Mouse (Mus musculus) heart, embryonic 10.5 days (tissue): ENCODE measurements around the gene Myoz1. TPM values are rescaled to one million over a fixed set of nuclear protein-coding genes. Genes with fewer than 3 reads are reported as not detected.

Experiments used
- DNase-seq: peaks from one replicate; pipeline ENCODE4 v3.0.0-alpha.2; 2017; ENCODE audit warnings: low spot score
- H3K27ac ChIP-seq: fragments of 300-500 bp; sonication (generic); 2 replicates; pipeline ENCODE4 v1.5.1; 2016; ENCODE audit warnings: mild to moderate bottlenecking
- H3K27me3 ChIP-seq: fragments of 300-500 bp; sonication (generic); 2 replicates; pipeline ENCODE4 v1.6.1; 2016; ENCODE audit warnings: mild to moderate bottlenecking; ENCODE audit not compliant: poor library complexity, insufficient read depth, severe bottlenecking
- H3K36me3 ChIP-seq: fragments of 300-500 bp; sonication (generic); 2 replicates; pipeline ENCODE4 v1.6.1; 2016; ENCODE audit warnings: mild to moderate bottlenecking, moderate library complexity
- H3K4me1 ChIP-seq: fragments of 300-500 bp; sonication (generic); 2 replicates; pipeline ENCODE4 v1.6.1; 2016; ENCODE audit warnings: mild to moderate bottlenecking
- H3K4me3 ChIP-seq: fragments of 300-500 bp; sonication (generic); 2 replicates; pipeline ENCODE4 v1.5.1; 2016; ENCODE audit warnings: mild to moderate bottlenecking, moderate library complexity
- H3K9me3 ChIP-seq: fragments of 300-500 bp; sonication (generic); 2 replicates; pipeline ENCODE4 v1.6.1; 2016; ENCODE audit warnings: mild to moderate bottlenecking, moderate library complexity
- WGBS: fragments of 180-500 bp; shearing (Covaris S2); methylation state at CpG from one replicate; pipeline ENCODE4 v1.1.7; 2016; 5-methylcytosine and 5-hydroxymethylcytosine counted together
- polyA plus RNA-seq: library from polyadenylated mRNA; unstranded; fragments of >200 nt; fragmentation: Nextera tagmentation; extraction: Ambion mirVana; gene quantifications from 2 replicates; pipeline ENCODE4 v1.2.1, GENCODE M21; 2016

Gene Myoz1
- polyA plus RNA-seq, 1 experiment from 2014 or later, result 22.8 TPM

DNA sequence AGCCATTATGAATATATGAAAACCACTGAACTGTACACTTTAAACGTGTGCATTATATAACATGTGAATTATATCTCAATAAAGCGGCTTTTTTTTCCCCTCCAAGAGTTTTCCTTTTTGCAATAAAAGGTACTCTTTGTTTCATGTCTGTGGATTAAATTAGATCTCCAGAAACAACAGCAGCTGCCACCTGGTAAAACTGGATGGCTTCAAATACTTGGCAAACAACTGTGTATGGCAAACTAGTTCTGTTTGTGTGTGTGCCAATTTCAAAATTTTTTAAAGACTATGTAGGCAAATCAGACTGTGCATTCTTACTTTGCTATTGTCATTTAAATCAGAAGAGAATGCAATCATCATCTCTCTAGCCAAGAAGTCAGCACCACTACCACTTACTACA lies 34.4 kb downstream of the Myoz1 start:
- WGBS, result 85% methylated on average over 2 of the region's 2 CpGs
- peaks cover 9% of the 10 kb centered on the region for H3K4me1 ChIP-seq

DNA sequence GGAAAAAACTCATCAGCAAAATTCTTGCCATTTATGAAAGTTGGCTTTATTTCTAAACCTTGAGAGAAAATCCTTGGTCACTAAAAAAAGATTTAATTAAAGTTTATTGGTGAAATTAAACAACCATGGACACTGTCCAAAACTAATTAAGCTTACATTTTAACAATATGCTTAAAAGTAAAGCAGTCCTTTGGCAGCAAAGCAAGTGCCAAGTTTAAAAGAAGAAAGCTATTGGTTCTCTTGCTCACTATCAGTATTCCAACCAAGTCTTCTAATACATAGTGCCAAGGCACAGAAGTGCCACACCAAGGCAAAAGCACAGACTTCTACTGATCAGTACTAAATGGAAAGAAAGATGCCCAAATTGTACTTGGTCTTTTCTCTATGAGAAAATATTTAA lies 37.2 kb downstream of the Myoz1 start:
- no peaks in the 10 kb centered on the region for H3K27me3 ChIP-seq
- no peak for DNase-seq
- H3K4me1 ChIP-seq, result peaks cover 14% of the 10 kb centered on the region
- no peak overlapping the region for H3K4me3 ChIP-seq
- H3K36me3 ChIP-seq, result no peaks in the 10 kb centered on the region
- H3K27ac ChIP-seq, result no peak overlapping the region
- no peaks in the 10 kb centered on the region for H3K9me3 ChIP-seq

More for the DNA sequence above, 34.4 kb downstream of the Myoz1 start:
- Histone ChIP-seq H3K9me3 (no peaks in the 10 kb centered on the region), H3K4me3 (no peak overlapping the region), H3K27ac (no peak overlapping the region), H3K27me3 (no peaks in the 10 kb centered on the region), H3K36me3 (no peaks in the 10 kb centered on the region)
- no peak for DNase-seq

DNA sequence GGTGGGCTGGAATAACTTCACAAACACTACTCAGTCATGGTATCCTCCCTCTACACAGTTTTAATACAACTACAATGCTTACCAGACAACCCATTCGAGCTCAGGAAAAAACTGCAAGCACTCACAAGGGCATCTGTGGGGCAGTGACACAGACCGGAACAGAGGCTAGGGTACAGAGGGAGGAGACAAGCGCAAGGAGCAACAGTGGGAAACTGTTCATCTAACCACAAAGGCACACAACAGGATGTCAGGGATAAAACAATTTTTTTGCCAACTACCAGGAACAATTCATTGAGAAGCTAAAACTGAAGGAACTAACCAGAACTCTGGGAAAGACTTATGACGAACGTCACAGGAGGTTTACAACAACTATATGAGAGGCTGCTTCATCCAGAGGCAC lies 38.1 kb downstream of the Myoz1 start:
- Histone ChIP-seq H3K9me3 (no peaks in the 10 kb centered on the region), H3K27me3 (no peaks in the 10 kb centered on the region), H3K4me3 (no peak overlapping the region), H3K36me3 (no peaks in the 10 kb centered on the region), H3K4me1 (peaks cover 14% of the 10 kb centered on the region), H3K27ac (no peak overlapping the region)
- WGBS, result 68% methylated on average over 5 of the region's 5 CpGs
- DNase-seq, result no peak

DNA sequence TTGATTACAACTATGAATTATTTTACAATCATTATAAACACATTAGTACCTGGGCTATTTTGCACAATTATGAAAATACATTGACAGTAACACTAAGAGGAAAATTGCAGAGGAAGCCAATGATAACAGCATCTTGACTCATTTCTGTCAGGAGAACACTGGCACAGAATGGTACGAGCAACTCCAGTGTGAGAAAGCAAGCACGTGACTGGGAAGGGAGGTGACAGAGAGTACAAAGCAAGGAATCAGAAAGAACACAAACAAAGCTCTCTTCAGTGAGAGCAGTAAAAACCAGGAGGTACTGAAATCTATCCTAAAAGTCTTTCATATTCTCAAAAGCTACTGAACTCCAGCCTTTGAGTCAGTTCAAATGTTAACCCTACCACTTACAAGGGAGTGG lies 39.9 kb downstream of the Myoz1 start:
- peak overlapping the region; percentile 23; the same call in 1 of the 2 replicates for H3K27ac ChIP-seq
- WGBS, result 35% methylated on average over 2 of the region's 2 CpGs
- no peaks in the 10 kb centered on the region for H3K36me3 ChIP-seq

DNA sequence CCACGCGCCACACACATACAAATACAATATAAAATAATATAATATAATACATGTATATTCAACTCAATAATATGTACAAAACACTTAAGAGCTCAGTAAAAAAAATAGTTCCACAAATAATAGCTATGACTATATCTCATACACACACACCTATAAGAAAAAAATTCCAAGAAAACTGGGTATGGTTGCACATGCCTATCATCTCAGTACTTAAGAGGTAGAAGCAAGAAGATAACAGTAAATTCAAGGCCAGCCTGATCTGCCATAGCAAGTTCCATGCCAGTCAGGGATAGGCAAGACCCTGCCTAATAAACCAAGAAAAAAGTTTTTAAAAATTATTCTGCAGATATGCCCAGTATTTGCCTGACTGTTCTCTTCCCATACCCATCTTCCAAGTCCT lies 41.3 kb downstream of the Myoz1 start:
- H3K27me3 ChIP-seq, result no peaks in the 10 kb centered on the region
- H3K4me1 ChIP-seq, result peaks cover 18% of the 10 kb centered on the region
- 99% methylated on average over 2 of the region's 2 CpGs for WGBS
- H3K27ac ChIP-seq, result no peak overlapping the region
- H3K4me3 ChIP-seq, result no peak overlapping the region
- no peak for DNase-seq
- H3K36me3 ChIP-seq, result no peaks in the 10 kb centered on the region
- no peaks in the 10 kb centered on the region for H3K9me3 ChIP-seq

More for the DNA sequence above, 39.9 kb downstream of the Myoz1 start:
- no peak for DNase-seq
- Histone ChIP-seq H3K4me1 (peaks cover 14% of the 10 kb centered on the region), H3K9me3 (no peaks in the 10 kb centered on the region), H3K4me3 (no peak overlapping the region), H3K27me3 (no peaks in the 10 kb centered on the region)

GRCm38 (mm10) chr14:20612820-20613219 lies 43.5 kb downstream of the Myoz1 start:
- WGBS, result 82% methylated on average over 1 of the region's 1 CpGs
- H3K36me3 ChIP-seq, result no peaks in the 10 kb centered on the region
- H3K9me3 ChIP-seq, result no peaks in the 10 kb centered on the region
- no peak overlapping the region for H3K27ac ChIP-seq
- no peak overlapping the region for H3K4me3 ChIP-seq
- no peaks in the 10 kb centered on the region for H3K27me3 ChIP-seq
- peaks cover 16% of the 10 kb centered on the region for H3K4me1 ChIP-seq
- no peak for DNase-seq

DNA sequence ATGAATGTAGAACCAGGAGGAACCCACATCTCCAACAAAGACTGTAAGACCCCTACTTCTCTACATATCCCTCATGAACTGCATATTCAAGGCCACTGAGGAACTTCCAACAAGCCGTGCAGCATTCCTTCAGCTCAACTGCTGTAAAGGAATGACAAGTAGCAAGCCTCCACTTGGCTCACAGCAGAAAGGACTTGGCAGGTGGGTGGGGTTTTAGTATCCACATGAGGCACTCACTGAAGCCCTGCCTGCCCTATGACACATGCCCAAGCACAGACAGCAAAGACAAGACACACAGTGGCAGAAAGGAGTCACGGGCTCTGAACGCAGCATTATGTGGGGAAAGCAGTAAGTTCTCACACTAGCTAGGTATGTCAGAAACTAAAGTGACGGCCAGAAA lies 46.2 kb downstream of the Myoz1 start:
- Histone ChIP-seq H3K4me3 (no peak overlapping the region), H3K36me3 (peaks cover 11% of the 10 kb centered on the region), H3K27ac (peak overlapping the region; percentile 43), H3K4me1 (peaks cover 8% of the 10 kb centered on the region; the same call in 1 of the 2 replicates), H3K9me3 (no peaks in the 10 kb centered on the region), H3K27me3 (no peaks in the 10 kb centered on the region)
- DNase-seq, result peak; percentile 78
- WGBS, result 49% methylated on average over 4 of the region's 4 CpGs

DNA sequence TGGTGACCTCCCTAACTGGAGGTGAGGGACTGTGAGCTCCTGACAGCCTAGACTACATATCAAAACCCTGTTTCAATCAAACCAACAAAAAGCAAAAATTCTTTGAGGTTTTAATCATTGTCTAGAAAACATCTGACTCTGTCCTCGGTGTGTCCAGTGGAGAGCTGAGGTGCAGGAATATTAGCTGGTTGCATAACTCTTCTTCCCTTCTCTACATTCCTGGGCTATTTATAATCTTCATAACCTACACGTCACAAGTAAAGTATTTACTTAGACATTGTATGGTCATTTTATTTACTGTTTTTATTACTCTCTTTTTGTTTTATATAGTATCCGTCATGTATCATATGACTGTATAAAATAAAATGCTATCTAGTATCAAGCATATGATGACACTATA lies 46.8 kb downstream of the Myoz1 start:
- 67% methylated on average over 3 of the region's 3 CpGs for WGBS
- DNase-seq, result no peak
- no peak overlapping the region for H3K4me3 ChIP-seq
- H3K4me1 ChIP-seq, result peaks cover 8% of the 10 kb centered on the region; the same call in 1 of the 2 replicates
- peak overlapping the region; percentile 43; the same call in 1 of the 2 replicates for H3K27ac ChIP-seq
- no peaks in the 10 kb centered on the region for H3K27me3 ChIP-seq
- H3K9me3 ChIP-seq, result no peaks in the 10 kb centered on the region
- peaks cover 11% of the 10 kb centered on the region for H3K36me3 ChIP-seq

DNA sequence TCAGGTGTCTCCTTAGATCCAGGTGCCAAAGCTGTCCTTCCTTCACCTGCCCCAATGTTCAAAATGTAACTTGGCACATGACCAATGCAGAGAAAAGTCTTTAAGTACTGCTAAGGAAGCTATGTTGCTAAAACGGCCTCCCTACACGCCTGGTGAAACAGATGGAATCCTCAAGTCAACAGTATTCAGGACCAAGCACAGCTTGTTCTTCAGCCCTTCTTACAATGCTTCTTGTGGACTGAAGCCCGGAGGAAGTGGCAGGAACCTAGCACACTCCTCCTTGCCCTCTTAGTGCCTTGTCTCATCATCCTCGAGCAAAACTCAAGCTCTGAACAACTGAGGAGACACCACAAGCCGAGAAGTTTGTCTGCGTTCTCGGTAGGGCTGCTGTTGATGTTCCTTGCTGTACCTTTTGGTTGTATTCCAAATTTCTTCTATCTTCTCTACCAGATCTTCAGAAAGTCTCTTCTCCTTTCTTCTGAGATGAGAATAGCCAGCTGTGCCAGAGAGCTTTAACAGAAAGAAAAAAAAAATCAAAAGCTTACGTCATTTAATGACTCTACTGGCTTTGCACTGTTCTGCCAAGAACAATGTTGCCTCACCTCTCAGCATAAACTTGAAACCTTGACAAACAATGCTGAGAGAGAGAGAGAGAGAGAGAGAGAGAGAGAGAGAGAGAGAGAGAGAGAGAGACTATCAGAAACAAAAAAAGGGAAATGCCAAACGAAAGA lies 48.8 kb downstream of the Myoz1 start:
- WGBS, result 84% methylated on average over 9 of the region's 9 CpGs
- Histone ChIP-seq H3K27ac (0 out of 2 replicates have a peak overlapping the region, but pooled peaks have one; percentile 1), H3K36me3 (peaks cover 15% of the 10 kb centered on the region), H3K4me1 (peaks cover 8% of the 10 kb centered on the region; the same call in 1 of the 2 replicates), H3K9me3 (no peaks in the 10 kb centered on the region), H3K27me3 (no peaks in the 10 kb centered on the region), H3K4me3 (no peak overlapping the region)
- no peak for DNase-seq

GRCm38 (mm10) chr14:20601287-20601686 lies 55.1 kb downstream of the Myoz1 start:
- DNase-seq, result no peak
- 84% methylated on average over 1 of the region's 1 CpGs for WGBS
- peaks cover 16% of the 10 kb centered on the region; the same call in 1 of the 2 replicates for H3K4me1 ChIP-seq
- H3K9me3 ChIP-seq, result no peaks in the 10 kb centered on the region
- no peaks in the 10 kb centered on the region for H3K27me3 ChIP-seq
- no peak overlapping the region for H3K4me3 ChIP-seq
- H3K27ac ChIP-seq, result no peak overlapping the region
- H3K36me3 ChIP-seq, result peaks cover 4% of the 10 kb centered on the region; the same call in 1 of the 2 replicates

- Histone ChIP-seq H3K27ac (peak overlapping the region; percentile 50; the same call in 1 of the 2 replicates), H3K9me3 (no peaks in the 10 kb centered on the region), H3K4me1 (peaks cover 26% of the 10 kb centered on the region; the same call in 1 of the 2 replicates), H3K27me3 (no peaks in the 10 kb centered on the region), H3K36me3 (peaks cover 4% of the 10 kb centered on the region; the same call in 1 of the 2 replicates), H3K4me3 (no peak overlapping the region)
- 46% methylated on average over 2 of the region's 2 CpGs for WGBS
- DNase-seq, result no peak
Observed at GRCm38 (mm10) chr14:20600203-20600602, 56.1 kb downstream of the Myoz1 start.

DNA sequence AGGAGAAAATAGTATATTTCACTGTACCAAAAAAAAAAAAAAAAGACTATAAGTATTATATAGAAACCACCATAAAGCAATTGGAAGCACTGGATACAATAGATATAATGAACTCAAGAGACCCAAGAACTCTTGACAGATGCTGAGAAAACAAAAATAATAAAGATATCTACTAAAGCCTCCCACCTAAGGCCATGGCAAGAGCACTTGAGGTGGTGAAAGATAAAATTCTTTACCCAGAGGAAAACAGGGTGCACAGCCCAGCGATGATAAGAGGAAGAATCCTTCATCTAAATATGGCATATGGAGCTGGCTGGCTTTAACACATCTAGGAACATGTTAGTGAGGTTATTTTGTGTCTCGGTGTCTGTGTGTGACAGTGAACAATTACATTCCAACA lies 56.8 kb downstream of the Myoz1 start:
- H3K27me3 ChIP-seq, result no peaks in the 10 kb centered on the region
- H3K36me3 ChIP-seq, result peaks cover 4% of the 10 kb centered on the region; the same call in 1 of the 2 replicates
- H3K27ac ChIP-seq, result no peak overlapping the region
- H3K9me3 ChIP-seq, result no peaks in the 10 kb centered on the region
- no peak for DNase-seq
- no peak overlapping the region for H3K4me3 ChIP-seq
- H3K4me1 ChIP-seq, result peaks cover 30% of the 10 kb centered on the region
- WGBS, result 27% methylated on average over 2 of the region's 2 CpGs
